Mouse (Mus musculus) cerebellum, adult 2 months (tissue): ENCODE measurements at regions not wholly inside any gene's neighbourhood (a gene's known extent, or its start where the extent isn't known, plus 50 kb on each side); places are given as distances from the start of the nearest gene placed in this dataset.

ENCODE experiments used
- CTCF ChIP-seq: fragments of 200-500 bp; IDR thresholded peaks from 2 replicates; pipeline ENCODE4 v1.5.1; 2011; ENCODE audit warnings: low read depth, mild to moderate bottlenecking, control low read depth, low read length, moderate library complexity, borderline replicate concordance; ENCODE audit not compliant: insufficient read depth
- POLR2A ChIP-seq: fragments of 200-500 bp; IDR thresholded peaks from 2 replicates; pipeline ENCODE4 v1.6.1; 2011; ENCODE audit warnings: low read length, control low read depth, borderline replicate concordance; ENCODE audit not compliant: insufficient read depth

DNA sequence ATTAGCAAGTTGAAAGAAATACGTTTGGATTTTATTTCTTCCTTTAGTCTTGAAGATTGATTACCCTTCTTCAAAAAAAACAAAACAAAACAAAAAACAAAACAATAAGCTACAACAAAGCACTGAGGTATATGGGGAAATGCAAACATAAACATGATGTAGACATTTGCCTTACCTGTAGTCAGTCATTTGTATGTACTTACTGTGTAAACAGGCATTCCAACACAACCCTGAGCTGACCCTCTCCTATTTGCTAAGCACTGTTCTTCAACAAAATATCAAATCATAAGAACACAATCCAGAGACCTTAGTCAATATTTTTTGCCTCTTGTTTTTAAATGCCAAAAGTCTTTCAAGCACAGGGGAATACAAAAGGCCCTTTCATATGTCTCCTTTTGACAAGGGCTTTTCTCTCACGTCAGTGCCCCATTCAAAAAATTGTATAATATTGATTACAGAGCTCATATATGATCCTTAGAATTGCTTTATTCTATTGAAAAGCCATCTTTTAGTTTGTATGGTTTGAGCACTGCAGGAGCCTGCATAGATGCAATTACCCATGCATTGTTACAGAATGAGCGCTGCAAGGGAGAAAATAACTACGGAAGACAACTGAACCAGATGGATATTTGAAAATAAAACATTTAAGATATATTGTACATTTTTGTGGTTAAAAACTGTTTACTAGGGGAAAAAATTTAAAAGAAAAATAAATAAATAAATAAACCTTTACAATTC lies 326.2 kb downstream of the Csnka2ip start:
- TF ChIP-seq CTCF (no peak), POLR2A (no peak)
